Comparison of ENCODE assay signal across 23 mouse cellular contexts in genomic region chrX:99243251-99243650, GRCm38 (mm10).
DNase-seq lines count a peak whose midpoint lies in the region; ATAC-seq and TF ChIP-seq lines count a peak whose summit lies in the region.
"Had no signal": no experiment of that assay in that cellular context is flagged by ENCODE, and none has a peak within 500 bp of the region (broad histone marks: within the 10 kb centered on the region; RNA-seq: fewer than 3 reads in every experiment).

No protein-coding gene starts in this region.

- no peak for TF ChIP-seq CTCF in kidney, adult 2 months (conservative IDR thresholded peaks at IDR 0.05; ENCODE audit: insufficient read depth, insufficient read length, low read depth, low read length)

- 0 out of 2 replicates have a peak, but pooled peaks have one; percentile 24 for ATAC-seq in cerebellum, adult (ENCODE audit: insufficient number of reproducible peaks, low FRiP score, low TSS enrichment)
- ATAC-seq: activated CD4-positive, CD25-positive, alpha-beta regulatory T cell, adult 4 months; forebrain, embryonic 15.5 days; hindbrain, embryonic 16.5 days; inflammation-experienced regulatory T-cells, adult 6 months; intestine, postnatal 0 days; Patski had no signal

- H3K27ac ChIP-seq in kidney, adult 2 months (ENCODE audit: insufficient read depth, low read depth, low read length), result no peak overlapping the region
- H3K27ac ChIP-seq in limb, embryonic 10.5 days, result no peak overlapping the region
- H3K27ac ChIP-seq: embryonic facial prominence, embryonic 12.5 days; forebrain, embryonic 15.5 days; heart, adult 2 months; heart, embryonic 15.5 days; hindbrain, embryonic 12.5 days had no signal

- H3K4me3 ChIP-seq in kidney, adult 2 months (ENCODE audit: insufficient read depth, low read depth, low read length), result no peak overlapping the region
- H3K4me3 ChIP-seq in limb, embryonic 10.5 days, result no peak overlapping the region
- H3K4me3 ChIP-seq: embryonic facial prominence, embryonic 12.5 days; forebrain, embryonic 15.5 days; heart, adult 2 months; heart, embryonic 15.5 days; hindbrain, embryonic 12.5 days had no signal

- no peaks in the 10 kb centered on the region for H3K4me1 ChIP-seq in kidney, adult 2 months (ENCODE audit: control insufficient read depth, insufficient read depth, low read length)
- H3K4me1 ChIP-seq in limb, embryonic 10.5 days, result peaks cover 19% of the 10 kb centered on the region
- H3K4me1 ChIP-seq: forebrain, embryonic 15.5 days; hindbrain, embryonic 12.5 days had no signal

- 76% methylated on average over 5 of the region's 5 CpGs for WGBS in kidney, adult 2 months
- WGBS in limb, embryonic 10.5 days, result 92% methylated on average over 5 of the region's 5 CpGs

- TF ChIP-seq POLR2A in kidney, adult 2 months (IDR thresholded peaks at IDR 0.05; ENCODE audit: low read depth, low read length), result no peak

- no peaks in the 10 kb centered on the region for H3K36me3 ChIP-seq in kidney, adult 2 months (ENCODE audit: control insufficient read depth, insufficient read depth, low read length)
- no peaks in the 10 kb centered on the region for H3K36me3 ChIP-seq in limb, embryonic 10.5 days
- H3K36me3 ChIP-seq: embryonic facial prominence, embryonic 12.5 days; forebrain, embryonic 15.5 days; heart, embryonic 15.5 days; hindbrain, embryonic 12.5 days had no signal

- no peaks in the 10 kb centered on the region for H3K9me3 ChIP-seq in limb, embryonic 10.5 days (replicated peaks)
- H3K9me3 ChIP-seq: embryonic facial prominence, embryonic 12.5 days; forebrain, embryonic 15.5 days; heart, embryonic 15.5 days; hindbrain, embryonic 12.5 days had no signal

- no peak for DNase-seq in cerebellum, postnatal 4 days (ENCODE audit: low spot score in 2 of 2)
- DNase-seq in kidney, adult 2 months, result peak; percentile 12
- DNase-seq in kidney, postnatal 10 days, result no peak
- peak; percentile 21 for DNase-seq in cerebellum, adult 9-11 months
- DNase-seq in cerebellum, postnatal 36 days, result peak; percentile 8 to 19
- DNase-seq in thymus, postnatal 4 days, result no peak
- DNase-seq in limb, embryonic 10.5 days (ENCODE audit: low spot score), result no peak
- DNase-seq: adrenal gland, adult 8-10 months; gastrocnemius, postnatal 10 days; heart, postnatal 36 days; kidney, adult 9 months had no signal

- no peaks in the 10 kb centered on the region for H3K27me3 ChIP-seq in kidney, adult 2 months (replicated peaks; ENCODE audit: control insufficient read depth, insufficient read depth, low read length)
- peaks cover 99% of the 10 kb centered on the region for H3K27me3 ChIP-seq in limb, embryonic 10.5 days (ENCODE audit: low read depth, poor library complexity, severe bottlenecking)
- H3K27me3 ChIP-seq: CH12.LX; forebrain, embryonic 15.5 days had no signal

Comparison
In these comparisons a context has a peak if more than half of its experiments do, and no peak if none do; other contexts are left out.
1. DNase-seq: peak in kidney, adult 2 months (single experiment), cerebellum, adult 9-11 months (single experiment) and cerebellum, postnatal 36 days (2 of 2); none in cerebellum, postnatal 4 days (0 of 2), kidney, postnatal 10 days (single experiment), thymus, postnatal 4 days (single experiment) and limb, embryonic 10.5 days (single experiment).